Mouse (Mus musculus): ENCODE results near the gene St6galnac5. TPM values are rescaled to one million over a fixed set of nuclear protein-coding genes. Genes with fewer than 3 reads are reported as not detected.

Gene St6galnac5
- polyA plus RNA-seq (2015; fragmentation: Nextera tagmentation; extraction: Ambion mirVana) = 1.9 and 2.0 TPM in 2 replicates

GRCm38 (mm10) chr3:152981988-152982387 lies at the start of gene St6galnac5:
St6galnac5 (minus strand) TSS chr3:152982246.
- Histone ChIP-seq H3K4me3 (replicated peaks) (peak within 1 kb of the TSS; percentile 47), H3K9ac (no peak within 1 kb of the TSS; the same call in 1 of the 2 replicates), H3K9me3 (replicated peaks) (no peaks in the 10 kb centered on the region), H3K27me3 (peaks cover 30% of the 10 kb centered on the region), H3K4me2 (replicated peaks) (peak within 1 kb of the TSS; percentile 88), H3K36me3 (no peaks in the 10 kb centered on the region), H3K4me1 (peaks cover 15% of the 10 kb centered on the region), H3K27ac (replicated peaks) (no peak within 1 kb of the TSS)
- 2% methylated on average over 17 of the region's 17 CpGs for WGBS
- no peak for ATAC-seq (ENCODE audit: insufficient number of reproducible peaks, low FRiP score, low TSS enrichment, low read depth)

DNA sequence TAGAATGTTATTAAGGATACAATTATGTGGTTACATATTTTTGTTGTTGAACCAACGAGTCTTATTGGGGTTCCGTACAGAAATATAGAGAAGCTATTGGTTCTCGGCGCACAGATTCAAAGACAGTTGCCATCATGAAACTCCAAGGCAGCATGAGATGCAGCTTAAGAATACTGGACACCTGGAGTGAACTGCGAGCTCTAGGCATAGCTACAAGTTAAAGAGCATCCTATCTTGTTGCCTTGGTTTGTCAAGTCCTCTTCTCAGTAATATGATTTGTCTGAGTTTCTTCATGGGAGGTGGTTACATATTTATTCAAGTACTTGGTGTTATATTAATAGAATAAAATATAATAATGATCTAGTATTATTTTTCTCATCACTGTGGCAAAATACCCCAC lies 48.7 kb upstream of the St6galnac5 start:
- H3K27me3 ChIP-seq = no peaks in the 10 kb centered on the region
- ATAC-seq (ENCODE audit: insufficient number of reproducible peaks, low FRiP score, low TSS enrichment, low read depth) = no peak
- H3K4me1 ChIP-seq = no peaks in the 10 kb centered on the region
- no peaks in the 10 kb centered on the region for H3K9me3 ChIP-seq (replicated peaks)
- no peak overlapping the region for H3K4me2 ChIP-seq (replicated peaks)
- H3K27ac ChIP-seq (replicated peaks) = no peak overlapping the region
- no peaks in the 10 kb centered on the region for H3K36me3 ChIP-seq
- H3K9ac ChIP-seq = no peak overlapping the region
- no peak overlapping the region for H3K4me3 ChIP-seq (replicated peaks)
- 94% methylated on average over 5 of the region's 5 CpGs for WGBS

DNA sequence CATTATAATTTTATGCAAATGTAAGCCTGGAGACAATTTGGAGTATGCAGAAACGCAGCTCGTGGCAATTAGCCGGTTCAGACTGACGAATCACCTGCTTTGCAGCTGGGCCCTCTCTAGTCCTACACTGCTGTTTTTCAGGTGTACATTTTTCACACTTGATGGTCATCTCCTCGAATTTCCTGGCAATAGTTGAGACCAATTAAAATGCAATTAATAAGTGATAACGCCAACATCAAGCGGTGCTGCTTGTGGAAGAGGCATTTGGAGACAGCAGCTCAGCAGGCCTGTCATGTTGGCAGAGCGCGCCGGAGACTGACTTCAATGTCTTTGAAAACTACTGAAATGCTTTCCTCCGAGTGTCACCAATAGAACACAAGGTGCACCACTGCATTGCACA lies 42.0 kb upstream of the St6galnac5 start:
- H3K4me3 ChIP-seq (replicated peaks) = no peak overlapping the region
- no peaks in the 10 kb centered on the region for H3K9me3 ChIP-seq (replicated peaks)
- no peak overlapping the region for H3K9ac ChIP-seq
- 77% methylated on average over 11 of the region's 11 CpGs for WGBS
- H3K27me3 ChIP-seq = no peaks in the 10 kb centered on the region
- H3K4me1 ChIP-seq = no peaks in the 10 kb centered on the region
- no peak overlapping the region for H3K4me2 ChIP-seq (replicated peaks)
- ATAC-seq (ENCODE audit: insufficient number of reproducible peaks, low FRiP score, low TSS enrichment, low read depth) = no peak
- H3K36me3 ChIP-seq = no peaks in the 10 kb centered on the region
- no peak overlapping the region for H3K27ac ChIP-seq (replicated peaks)

DNA sequence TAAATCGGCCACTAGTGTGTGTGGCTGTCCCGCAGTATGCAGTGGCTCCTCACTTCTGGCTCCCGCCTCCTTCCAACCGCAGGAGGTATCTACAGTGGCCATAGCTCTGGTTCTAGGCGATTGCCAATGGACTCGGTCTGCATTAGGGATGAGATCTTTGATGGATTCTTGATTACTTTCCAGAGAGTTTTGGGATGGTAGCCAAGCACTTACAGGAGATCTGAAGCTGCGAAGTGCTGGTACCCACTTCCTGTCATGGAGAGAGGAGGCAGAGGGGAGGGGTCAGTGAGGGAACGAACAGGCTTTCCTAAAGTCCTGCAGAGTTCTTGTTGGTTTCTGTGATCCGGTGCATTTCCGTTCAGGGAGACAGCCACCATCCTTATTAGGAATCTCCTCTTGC lies 36.0 kb upstream of the St6galnac5 start:
- Histone ChIP-seq H3K4me3 (replicated peaks) (no peak overlapping the region), H3K9ac (no peak overlapping the region), H3K27ac (replicated peaks) (no peak overlapping the region), H3K4me2 (replicated peaks) (no peak overlapping the region), H3K4me1 (no peaks in the 10 kb centered on the region), H3K9me3 (replicated peaks) (no peaks in the 10 kb centered on the region), H3K27me3 (no peaks in the 10 kb centered on the region), H3K36me3 (no peaks in the 10 kb centered on the region)
- 62% methylated on average over 10 of the region's 10 CpGs for WGBS
- no peak for ATAC-seq (ENCODE audit: insufficient number of reproducible peaks, low FRiP score, low TSS enrichment, low read depth)

- Histone ChIP-seq H3K36me3 (no peaks in the 10 kb centered on the region), H3K9me3 (replicated peaks) (no peaks in the 10 kb centered on the region), H3K27ac (replicated peaks) (no peak overlapping the region), H3K9ac (no peak overlapping the region), H3K4me2 (replicated peaks) (no peak overlapping the region), H3K27me3 (no peaks in the 10 kb centered on the region), H3K4me1 (no peaks in the 10 kb centered on the region), H3K4me3 (replicated peaks) (no peak overlapping the region)
- no peak for ATAC-seq (ENCODE audit: insufficient number of reproducible peaks, low FRiP score, low TSS enrichment, low read depth)
- WGBS = 53% methylated on average over 8 of the region's 8 CpGs
These were observed 34.3 kb upstream of the St6galnac5 start for GRCm38 (mm10) chr3:153016355-153016754.

DNA sequence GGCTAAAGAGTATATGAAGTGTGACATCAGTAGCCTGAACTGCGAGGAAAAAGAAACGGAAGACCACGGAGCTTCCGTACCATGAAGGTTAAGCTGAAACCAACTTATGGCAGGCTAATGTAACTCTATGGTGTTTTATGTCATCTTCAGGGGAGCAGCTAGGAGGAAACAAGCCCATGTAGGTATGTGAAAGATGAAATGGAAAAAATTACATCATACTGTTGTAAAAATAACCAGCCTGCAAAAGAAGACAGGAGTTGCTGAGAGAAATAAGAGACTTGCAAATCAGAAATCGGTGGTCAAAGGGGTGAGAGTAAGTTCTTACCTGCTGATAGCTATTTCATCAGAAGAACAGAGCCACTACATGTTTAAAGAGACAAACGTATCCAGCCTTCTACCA lies 24.8 kb upstream of the St6galnac5 start:
- no peaks in the 10 kb centered on the region for H3K27me3 ChIP-seq
- H3K4me3 ChIP-seq (replicated peaks) = no peak overlapping the region
- no peak overlapping the region for H3K4me2 ChIP-seq (replicated peaks)
- no peaks in the 10 kb centered on the region for H3K9me3 ChIP-seq (replicated peaks)
- no peak for ATAC-seq (ENCODE audit: insufficient number of reproducible peaks, low FRiP score, low TSS enrichment, low read depth)
- no peak overlapping the region for H3K27ac ChIP-seq (replicated peaks)
- WGBS = 85% methylated on average over 6 of the region's 6 CpGs
- no peak overlapping the region for H3K9ac ChIP-seq
- H3K4me1 ChIP-seq = no peaks in the 10 kb centered on the region
- no peaks in the 10 kb centered on the region for H3K36me3 ChIP-seq

GRCm38 (mm10) chr3:152998901-152999300 lies 16.9 kb upstream of the St6galnac5 start:
- Histone ChIP-seq H3K4me1 (no peaks in the 10 kb centered on the region), H3K36me3 (no peaks in the 10 kb centered on the region), H3K9ac (no peak overlapping the region), H3K27me3 (no peaks in the 10 kb centered on the region), H3K27ac (replicated peaks) (no peak overlapping the region), H3K4me2 (replicated peaks) (no peak overlapping the region), H3K4me3 (replicated peaks) (no peak overlapping the region), H3K9me3 (replicated peaks) (no peaks in the 10 kb centered on the region)
- 61% methylated on average over 5 of the region's 5 CpGs for WGBS
- ATAC-seq (ENCODE audit: insufficient number of reproducible peaks, low FRiP score, low TSS enrichment, low read depth) = no peak

DNA sequence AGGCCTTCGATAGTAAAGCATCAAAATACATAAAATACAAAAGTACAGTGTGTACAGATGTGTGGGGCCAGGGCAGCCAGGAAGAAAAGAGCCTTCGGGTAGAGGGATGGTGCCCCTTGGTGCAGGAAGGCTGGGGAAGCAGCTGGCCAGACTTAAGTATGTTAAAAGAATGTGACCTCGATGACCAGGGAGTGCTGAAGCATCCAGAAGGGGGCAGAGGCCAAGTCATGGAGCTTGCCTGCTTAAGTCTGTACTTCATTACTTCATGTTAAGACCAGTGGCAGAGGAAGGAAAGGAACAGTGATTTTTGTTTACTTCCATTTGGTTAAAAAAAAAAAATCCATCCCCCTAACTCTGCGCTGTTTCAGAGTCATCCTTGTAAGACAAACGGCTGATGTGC lies 16.1 kb upstream of the St6galnac5 start:
- no peak for ATAC-seq (ENCODE audit: insufficient number of reproducible peaks, low FRiP score, low TSS enrichment, low read depth)

GRCm38 (mm10) chr3:152993608-152994007 lies 11.6 kb upstream of the St6galnac5 start:
- Histone ChIP-seq H3K4me3 (replicated peaks) (no peak overlapping the region), H3K4me2 (replicated peaks) (no peak overlapping the region), H3K4me1 (no peaks in the 10 kb centered on the region), H3K9ac (no peak overlapping the region), H3K27ac (replicated peaks) (no peak overlapping the region), H3K36me3 (no peaks in the 10 kb centered on the region), H3K27me3 (no peaks in the 10 kb centered on the region), H3K9me3 (replicated peaks) (no peaks in the 10 kb centered on the region)
- 58% methylated on average over 5 of the region's 5 CpGs for WGBS
- ATAC-seq (ENCODE audit: insufficient number of reproducible peaks, low FRiP score, low TSS enrichment, low read depth) = no peak

More for the DNA sequence above, 16.1 kb upstream of the St6galnac5 start:
- Histone ChIP-seq H3K4me3 (replicated peaks) (no peak overlapping the region), H3K27me3 (no peaks in the 10 kb centered on the region), H3K9ac (no peak overlapping the region), H3K36me3 (no peaks in the 10 kb centered on the region), H3K4me1 (no peaks in the 10 kb centered on the region), H3K27ac (replicated peaks) (no peak overlapping the region), H3K4me2 (replicated peaks) (no peak overlapping the region), H3K9me3 (replicated peaks) (no peaks in the 10 kb centered on the region)
- WGBS = 45% methylated on average over 5 of the region's 5 CpGs

DNA sequence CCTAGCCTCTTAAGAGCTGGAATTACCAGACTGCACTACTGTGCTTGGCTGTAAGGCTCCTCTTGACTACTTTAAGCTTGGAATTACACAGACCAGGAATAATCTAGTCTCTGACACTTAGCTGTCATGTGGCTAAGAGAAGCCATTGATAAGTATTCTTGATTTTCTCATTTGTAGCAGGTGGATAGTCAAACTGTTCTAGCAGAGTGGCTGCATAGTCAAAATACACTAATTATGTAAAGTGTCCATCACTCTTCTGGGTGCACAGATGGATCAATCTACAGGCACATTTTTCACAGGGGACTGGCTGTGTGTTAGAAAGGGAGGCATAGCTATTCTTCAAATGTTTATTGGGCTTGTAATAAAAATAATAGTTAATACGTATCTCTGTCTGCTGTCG lies 8.7 kb upstream of the St6galnac5 start:
- Histone ChIP-seq H3K36me3 (no peaks in the 10 kb centered on the region), H3K9me3 (replicated peaks) (no peaks in the 10 kb centered on the region), H3K4me1 (no peaks in the 10 kb centered on the region), H3K27me3 (no peaks in the 10 kb centered on the region), H3K4me2 (replicated peaks) (no peak overlapping the region), H3K27ac (replicated peaks) (no peak overlapping the region), H3K9ac (no peak overlapping the region), H3K4me3 (replicated peaks) (no peak overlapping the region)
- WGBS = 96% methylated on average over 2 of the region's 2 CpGs
- no peak for ATAC-seq (ENCODE audit: insufficient number of reproducible peaks, low FRiP score, low TSS enrichment, low read depth)

GRCm38 (mm10) chr3:152980978-152981974 lies 770 bp downstream of the St6galnac5 start:
- peak; percentile 66; the same call in 1 of the 2 replicates for ATAC-seq (ENCODE audit: insufficient number of reproducible peaks, low FRiP score, low TSS enrichment, low read depth)
- Histone ChIP-seq H3K4me3 (replicated peaks) (peak overlapping the region; percentile 47), H3K27ac (replicated peaks) (no peak overlapping the region), H3K36me3 (no peaks in the 10 kb centered on the region), H3K9me3 (replicated peaks) (no peaks in the 10 kb centered on the region), H3K4me1 (peaks cover 15% of the 10 kb centered on the region), H3K27me3 (peaks cover 30% of the 10 kb centered on the region), H3K9ac (no peak overlapping the region; the same call in 1 of the 2 replicates), H3K4me2 (replicated peaks) (peak overlapping the region; percentile 88)
- WGBS = under 1% methylated on average over 47 of the region's 47 CpGs

Data from embryonic facial prominence, embryonic 15.5 days (tissue).